10 mouse cellular contexts compared by ENCODE assay signal in the genomic region with DNA sequence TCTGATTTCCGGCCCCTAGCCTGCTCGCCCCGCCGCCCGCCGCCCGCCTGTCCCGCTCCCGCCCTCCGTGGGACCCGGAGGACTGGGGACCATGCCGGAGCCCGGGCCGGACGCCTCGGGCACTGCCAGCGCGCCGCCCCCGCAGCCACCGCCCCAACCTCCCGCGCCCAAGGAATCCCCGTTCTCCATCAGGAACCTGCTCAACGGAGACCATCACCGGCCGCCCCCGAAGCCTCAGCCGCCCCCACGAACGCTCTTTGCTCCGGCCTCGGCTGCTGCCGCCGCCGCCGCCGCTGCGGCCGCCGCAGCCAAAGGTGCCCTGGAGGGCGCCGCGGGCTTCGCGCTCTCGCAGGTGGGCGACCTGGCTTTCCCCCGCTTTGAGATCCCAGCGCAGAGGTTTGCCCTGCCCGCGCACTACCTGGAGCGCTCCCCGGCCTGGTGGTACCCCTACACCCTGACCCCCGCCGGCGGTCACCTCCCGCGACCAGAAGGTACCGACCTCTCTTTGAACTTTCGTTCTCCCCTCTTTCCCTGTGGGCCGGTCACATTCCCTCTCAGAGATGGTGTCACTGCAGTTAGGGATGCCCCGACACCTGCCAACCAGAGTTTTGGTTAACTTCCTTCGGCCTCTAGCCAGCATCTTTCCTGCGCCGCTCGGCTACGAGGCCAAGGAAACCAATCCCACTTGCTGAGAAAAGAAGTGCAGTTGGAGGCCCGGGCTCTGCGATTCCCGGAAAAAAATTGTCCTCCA. TPM values are rescaled to one million over a fixed set of nuclear protein-coding genes. Genes with fewer than 3 reads are reported as not detected.
DNase-seq lines count a peak whose midpoint lies in the region; ATAC-seq and TF ChIP-seq lines count a peak whose summit lies in the region.
"Had no signal": no experiment of that assay in that cellular context is flagged by ENCODE, and none has a peak within 500 bp of the region (broad histone marks: within the 10 kb centered on the region; RNA-seq: fewer than 3 reads in every experiment).

No protein-coding gene starts in this region.

- TF ChIP-seq CTCF in hindbrain, postnatal 0 days (IDR thresholded peaks at IDR 0.05; ENCODE audit: low read depth), result no peak

- no peak for ATAC-seq in heart, embryonic 11.5 days (replicated peaks; ENCODE audit: insufficient number of reproducible peaks, low FRiP score, low TSS enrichment)
- ATAC-seq in hindbrain, postnatal 0 days, result no peak

- no peaks in the 10 kb centered on the region for H3K79me2 ChIP-seq in myocyte (ENCODE audit: control insufficient read depth, insufficient read depth)

- peaks cover 20% of the 10 kb centered on the region for H3K4me1 ChIP-seq in heart, embryonic 11.5 days (ENCODE audit: control insufficient read depth, insufficient read depth, low read length)
- H3K4me1 ChIP-seq in embryonic facial prominence, embryonic 10.5 days, result peaks cover 33% of the 10 kb centered on the region
- H3K4me1 ChIP-seq in hindbrain, postnatal 0 days (ENCODE audit: insufficient read depth, low read length), result no peaks in the 10 kb centered on the region

- TF ChIP-seq POLR2A in myocyte (IDR thresholded peaks at IDR 0.05; ENCODE audit: insufficient read length, low read depth), result no peak

- H3K9me3 ChIP-seq in heart, embryonic 11.5 days (replicated peaks; ENCODE audit: control insufficient read depth, low read length), result no peaks in the 10 kb centered on the region
- no peaks in the 10 kb centered on the region for H3K9me3 ChIP-seq in embryonic facial prominence, embryonic 10.5 days
- no peaks in the 10 kb centered on the region for H3K9me3 ChIP-seq in hindbrain, postnatal 0 days (ENCODE audit: low read length)

- H3K27me3 ChIP-seq in heart, embryonic 11.5 days (ENCODE audit: control insufficient read depth, insufficient read depth, low read length), result peaks cover 96% of the 10 kb centered on the region
- H3K27me3 ChIP-seq in embryonic facial prominence, embryonic 10.5 days (replicated peaks; ENCODE audit: low read depth, poor library complexity, severe bottlenecking), result peaks cover 100% of the 10 kb centered on the region
- peaks cover 81% of the 10 kb centered on the region for H3K27me3 ChIP-seq in hindbrain, postnatal 0 days (ENCODE audit: insufficient read depth, low read length)
- peaks cover 76% of the 10 kb centered on the region for H3K27me3 ChIP-seq in myocyte (ENCODE audit: control insufficient read depth, insufficient read depth, insufficient read length)

- H3K4me2 ChIP-seq in heart, embryonic 11.5 days, result peak overlapping the region; percentile 75
- peak overlapping the region; percentile 50 for H3K4me2 ChIP-seq in hindbrain, postnatal 0 days (ENCODE audit: low read depth, low read length)
- H3K4me2 ChIP-seq in myocyte (ENCODE audit: low read depth), result peak overlapping the region; percentile 38

- H3ac ChIP-seq in myocyte (ENCODE audit: control insufficient read depth, insufficient read length), result peak overlapping the region; percentile 19

- H3K36me3 ChIP-seq in heart, embryonic 11.5 days (ENCODE audit: control insufficient read depth, insufficient read depth, low read length), result no peaks in the 10 kb centered on the region
- H3K36me3 ChIP-seq in embryonic facial prominence, embryonic 10.5 days (replicated peaks), result no peaks in the 10 kb centered on the region
- no peaks in the 10 kb centered on the region for H3K36me3 ChIP-seq in hindbrain, postnatal 0 days (ENCODE audit: insufficient read depth, low read length)
- H3K36me3 ChIP-seq in myocyte (ENCODE audit: control insufficient read depth, insufficient read depth), result no peaks in the 10 kb centered on the region

- H3K4me3 ChIP-seq in heart, embryonic 11.5 days (ENCODE audit: low read depth, low read length), result peak overlapping the region; percentile 44
- H3K4me3 ChIP-seq in embryonic facial prominence, embryonic 10.5 days, result peak overlapping the region; percentile 56
- H3K4me3 ChIP-seq in hindbrain, postnatal 0 days (ENCODE audit: low read length), result peak overlapping the region; percentile 26
- peak overlapping the region; percentile 9 for H3K4me3 ChIP-seq in myocyte

- 1% methylated on average over 55 of the region's 71 CpGs for WGBS in heart, embryonic 11.5 days (ENCODE audit: insufficient replicate concordance)
- WGBS in embryonic facial prominence, embryonic 10.5 days, result under 1% methylated on average over 71 of the region's 71 CpGs
- 3% methylated on average over 60 of the region's 71 CpGs for WGBS in hindbrain, postnatal 0 days

- DNase-seq in heart, postnatal 14 days, result no peak
- DNase-seq in embryonic facial prominence, embryonic 10.5 days (ENCODE audit: low spot score), result peak; percentile 65
- no peak for DNase-seq in hindbrain, postnatal 0 days (ENCODE audit: low spot score)
- no peak for DNase-seq in layer of hippocampus, adult 11-12 months (ENCODE audit: low spot score)
- no peak for DNase-seq in frontal cortex, adult 2 months (ENCODE audit: extremely low spot score in 1 of 2, low spot score in 1 of 2)
- DNase-seq in T-cell, adult 2 months (ENCODE audit: low spot score), result no peak
- DNase-seq: gastrocnemius, postnatal 36 days had no signal

- H3K9ac ChIP-seq in heart, embryonic 11.5 days (ENCODE audit: low read depth, low read length), result no peak overlapping the region
- H3K9ac ChIP-seq in hindbrain, postnatal 0 days (replicated peaks; ENCODE audit: low read length), result no peak overlapping the region

- no peak overlapping the region for H3K27ac ChIP-seq in heart, embryonic 11.5 days (ENCODE audit: low read depth, low read length)
- H3K27ac ChIP-seq in embryonic facial prominence, embryonic 10.5 days (replicated peaks), result no peak overlapping the region
- H3K27ac ChIP-seq in hindbrain, postnatal 0 days, result no peak overlapping the region

- intact Hi-C loops in heart, postnatal 14 days (cut with DNase I), result loop anchor here (5.0 to 10.0 kb wide), 3 partner anchors 131 to 1012 kb away; a partner anchor contains a TSS

TF ChIP-seq in myocyte, 11 proteins besides CTCF, POLR2A, EP300 and RAD21:
- no peak for TF ChIP-seq USF1 (IDR thresholded peaks at IDR 0.05; ENCODE audit: low read depth)
- TF ChIP-seq POLR2AphosphoS2 (IDR thresholded peaks at IDR 0.05; ENCODE audit: insufficient read length, low read depth), result no peak
- no peak for TF ChIP-seq CEBPB (IDR thresholded peaks at IDR 0.05; ENCODE audit: insufficient read depth, poor library complexity, severe bottlenecking)
- TF ChIP-seq MYOD1 (IDR thresholded peaks at IDR 0.05; ENCODE audit: control insufficient read depth in 1 of 3, insufficient read length in 2 of 3, low read depth in 2 of 3), result no peak
- no peak for TF ChIP-seq E2F4 (IDR thresholded peaks at IDR 0.05; ENCODE audit: insufficient read depth)
- no peak for TF ChIP-seq REST (IDR thresholded peaks at IDR 0.05; ENCODE audit: insufficient read depth, insufficient read length)
- TF ChIP-seq MYOG (IDR thresholded peaks at IDR 0.05; ENCODE audit: control insufficient read depth in 1 of 3, insufficient read depth in 1 of 3, insufficient read length in 2 of 3, low read depth in 2 of 3), result no peak
- TF ChIP-seq MAX (IDR thresholded peaks at IDR 0.05; ENCODE audit: low read depth), result no peak
- no peak for TF ChIP-seq SRF (IDR thresholded peaks at IDR 0.05; ENCODE audit: control insufficient read depth, insufficient read length, low read depth)

RNA-seq across cellular contexts. Expression of a gene that starts 0.4 kb away (rescaled TPM):
- polyA plus RNA-seq in heart, embryonic 11.5 days (2014; fragmentation: Nextera tagmentation; extraction: Ambion mirVana), result not detected in 2 replicates
- total RNA-seq in heart, postnatal 14 days (2021), result not detected
- 0.10 and 0.44 TPM in 2 replicates for polyA plus RNA-seq in embryonic facial prominence, embryonic 10.5 days (2016; fragmentation: Nextera tagmentation; extraction: Ambion mirVana)
- 2.0 and 3.2 TPM in 2 replicates for total RNA-seq in hindbrain, postnatal 0 days (2014; rRNA removed)
- 1.2 and 1.5 TPM in 2 replicates for polyA plus RNA-seq in hindbrain, postnatal 0 days (2015; fragmentation: Nextera tagmentation; extraction: Ambion mirVana)
- polyA plus RNA-seq in myocyte (2012; fragmentation: generic; extraction: Trizol), result 0.36 TPM
- polyA plus RNA-seq in frontal cortex, adult 2 months (2012; rRNA removed), result not detected in 2 replicates
- total RNA-seq: gastrocnemius, postnatal 36 days had no signal
- polyA plus RNA-seq: testis, adult 2 months had no signal

RNA-seq across cellular contexts. Expression of a gene that starts 5.5 kb away (rescaled TPM):
- not detected in 2 replicates for polyA plus RNA-seq in heart, embryonic 11.5 days (2014; fragmentation: Nextera tagmentation; extraction: Ambion mirVana)
- not detected for total RNA-seq in heart, postnatal 14 days (2021)
- polyA plus RNA-seq in embryonic facial prominence, embryonic 10.5 days (2016; fragmentation: Nextera tagmentation; extraction: Ambion mirVana), result 0.27 and 0.44 TPM in 2 replicates
- total RNA-seq in hindbrain, postnatal 0 days (2014; rRNA removed), result 0.36 and 0.99 TPM in 2 replicates
- 0.56 and 0.91 TPM in 2 replicates for polyA plus RNA-seq in hindbrain, postnatal 0 days (2015; fragmentation: Nextera tagmentation; extraction: Ambion mirVana)
- 0.76 TPM for polyA plus RNA-seq in myocyte (2012; fragmentation: generic; extraction: Trizol)
- polyA plus RNA-seq in frontal cortex, adult 2 months (2012; rRNA removed), result not detected in 2 replicates
- total RNA-seq: gastrocnemius, postnatal 36 days had no signal
- polyA plus RNA-seq: testis, adult 2 months had no signal

RNA-seq across cellular contexts. Expression of a gene that starts 17.0 kb away (rescaled TPM):
- 147 and 148 TPM in 2 replicates for polyA plus RNA-seq in heart, embryonic 11.5 days (2014; fragmentation: Nextera tagmentation; extraction: Ambion mirVana)
- total RNA-seq in heart, postnatal 14 days (2021), result 10 to 100 TPM; 34.2 to 34.7 TPM
- 312 and 325 TPM in 2 replicates for polyA plus RNA-seq in embryonic facial prominence, embryonic 10.5 days (2016; fragmentation: Nextera tagmentation; extraction: Ambion mirVana)
- 95.2 and 97.8 TPM in 2 replicates for total RNA-seq in hindbrain, postnatal 0 days (2014; rRNA removed)
- 127 and 132 TPM in 2 replicates for polyA plus RNA-seq in hindbrain, postnatal 0 days (2015; fragmentation: Nextera tagmentation; extraction: Ambion mirVana)
- polyA plus RNA-seq in myocyte (2012; fragmentation: generic; extraction: Trizol), result 99.7 TPM
- 75.0 and 75.8 TPM in 2 replicates for polyA plus RNA-seq in frontal cortex, adult 2 months (2012; rRNA removed)
